Mouse (Mus musculus) liver, embryonic 12.5 days (tissue): Measurements from ENCODE around the gene Gm826. TPM values are rescaled to one million over a fixed set of nuclear protein-coding genes. Genes with fewer than 3 reads are reported as not detected.
A peak's percentile ranks its signal among the peaks of the same experiment; 100 is the strongest.

Experiments used
- ATAC-seq: fragments of 200-750 bp; cut with Nextera tagmentation; 2 replicates; pipeline ENCODE4 v1.8.0; 2017; ENCODE audit warnings: moderate number of reproducible peaks, mild to moderate bottlenecking, moderate library complexity
- H3K27ac ChIP-seq: fragments of 300-500 bp; sonication (generic); 2 replicates; pipeline ENCODE4 v1.5.1; 2016; ENCODE audit warnings: mild to moderate bottlenecking
- H3K27me3 ChIP-seq: fragments of 300-500 bp; sonication (generic); replicated peaks from 2 replicates; pipeline ENCODE4 v1.6.1; 2016; ENCODE audit warnings: mild to moderate bottlenecking, moderate library complexity
- H3K36me3 ChIP-seq: fragments of 300-500 bp; sonication (generic); 2 replicates; pipeline ENCODE4 v1.6.1; 2016; ENCODE audit warnings: mild to moderate bottlenecking, moderate library complexity
- H3K4me1 ChIP-seq: fragments of 300-500 bp; sonication (generic); 2 replicates; pipeline ENCODE4 v1.6.1; 2016
- H3K4me2 ChIP-seq: fragments of 300-500 bp; sonication (generic); 2 replicates; pipeline ENCODE4 v1.6.1; 2016; ENCODE audit warnings: mild to moderate bottlenecking, moderate library complexity
- H3K4me3 ChIP-seq: fragments of 300-500 bp; sonication (generic); 2 replicates; pipeline ENCODE4 v1.5.1; 2016; ENCODE audit warnings: mild to moderate bottlenecking, moderate library complexity
- H3K9ac ChIP-seq: fragments of 300-500 bp; sonication (generic); 2 replicates; pipeline ENCODE4 v1.6.1; 2016; ENCODE audit warnings: mild to moderate bottlenecking, moderate library complexity
- H3K9me3 ChIP-seq: fragments of 300-500 bp; sonication (generic); replicated peaks from 2 replicates; pipeline ENCODE4 v1.6.1; 2016; ENCODE audit warnings: mild to moderate bottlenecking, moderate library complexity
- WGBS: fragments of 180-500 bp; shearing (Covaris S2); methylation state at CpG from one replicate; pipeline ENCODE4 v1.1.7; 2016; ENCODE audit not compliant: insufficient replicate concordance; 5-methylcytosine and 5-hydroxymethylcytosine counted together
- polyA plus RNA-seq: library from polyadenylated mRNA; unstranded; fragments of >200 nt; fragmentation: Nextera tagmentation; extraction: Ambion mirVana; gene quantifications from 2 replicates; pipeline ENCODE4 v1.2.1, GENCODE M21; 2016

The Gm826 gene
- polyA plus RNA-seq, 1 experiment from 2014 or later, result 8.2 TPM

DNA sequence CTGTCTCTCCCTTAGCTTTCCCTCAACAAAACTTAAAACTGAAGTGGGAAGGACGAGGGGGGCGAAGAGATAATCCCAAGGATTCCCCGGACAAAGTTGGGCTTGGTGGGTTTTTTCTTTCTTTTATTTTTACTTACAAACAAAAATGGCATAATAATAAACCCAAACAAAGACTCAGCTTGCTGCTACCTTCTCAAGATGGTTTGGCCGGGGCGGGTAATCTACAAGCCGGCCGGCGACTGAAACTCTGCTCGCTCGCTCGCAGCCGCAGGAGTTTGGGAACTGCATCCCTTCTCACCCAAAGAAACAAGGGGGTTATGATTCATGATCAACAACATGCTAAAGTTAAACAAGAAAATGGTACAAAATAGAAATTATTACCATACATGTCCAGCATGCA is 30.7 kb upstream of the Gm826 start:
- Histone ChIP-seq H3K27ac (no peak overlapping the region), H3K9ac (no peak overlapping the region), H3K4me2 (peak overlapping the region; percentile 75), H3K9me3 (no peaks in the 10 kb centered on the region), H3K36me3 (no peaks in the 10 kb centered on the region), H3K4me1 (peaks cover 20% of the 10 kb centered on the region; the same call in 1 of the 2 replicates), H3K27me3 (peaks cover 99% of the 10 kb centered on the region), H3K4me3 (peak overlapping the region; percentile 52; the same call in 1 of the 2 replicates)
- no peak for ATAC-seq
- 4% methylated on average over 12 of the region's 12 CpGs for WGBS

DNA sequence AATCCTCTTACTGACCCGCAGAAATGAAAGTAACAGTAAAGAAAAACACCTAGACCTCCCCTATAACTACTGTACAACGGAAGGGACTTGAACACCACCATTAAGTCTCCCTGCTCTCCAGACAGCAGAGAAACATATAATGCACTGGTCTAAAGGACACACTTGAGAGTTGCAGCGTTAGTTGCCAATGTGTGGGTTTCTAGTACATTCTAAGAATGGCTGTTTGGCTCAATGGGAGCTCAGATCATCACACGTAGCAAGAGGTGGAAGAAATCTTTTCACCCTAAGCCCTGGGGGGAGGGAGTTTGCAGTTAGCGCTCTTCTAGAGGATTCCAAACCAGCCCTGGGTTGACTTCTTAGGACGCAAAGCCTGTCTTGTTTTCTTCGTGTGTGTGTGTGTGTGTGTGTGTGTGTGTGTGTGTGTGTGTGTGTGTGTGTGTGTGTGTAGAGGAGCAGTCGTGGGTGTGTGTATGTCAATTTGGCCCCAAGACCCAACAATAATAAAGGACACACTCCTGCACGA is 30.2 kb upstream of the Gm826 start:
- H3K4me3 ChIP-seq, result peak overlapping the region; percentile 19
- no peaks in the 10 kb centered on the region for H3K9me3 ChIP-seq
- H3K4me2 ChIP-seq, result no peak overlapping the region; the same call in 1 of the 2 replicates
- peaks cover 20% of the 10 kb centered on the region; the same call in 1 of the 2 replicates for H3K4me1 ChIP-seq
- peaks cover 99% of the 10 kb centered on the region for H3K27me3 ChIP-seq
- no peak overlapping the region for H3K9ac ChIP-seq
- H3K36me3 ChIP-seq, result no peaks in the 10 kb centered on the region
- WGBS, result 3% methylated on average over 9 of the region's 9 CpGs
- ATAC-seq, result no peak
- H3K27ac ChIP-seq, result no peak overlapping the region

DNA sequence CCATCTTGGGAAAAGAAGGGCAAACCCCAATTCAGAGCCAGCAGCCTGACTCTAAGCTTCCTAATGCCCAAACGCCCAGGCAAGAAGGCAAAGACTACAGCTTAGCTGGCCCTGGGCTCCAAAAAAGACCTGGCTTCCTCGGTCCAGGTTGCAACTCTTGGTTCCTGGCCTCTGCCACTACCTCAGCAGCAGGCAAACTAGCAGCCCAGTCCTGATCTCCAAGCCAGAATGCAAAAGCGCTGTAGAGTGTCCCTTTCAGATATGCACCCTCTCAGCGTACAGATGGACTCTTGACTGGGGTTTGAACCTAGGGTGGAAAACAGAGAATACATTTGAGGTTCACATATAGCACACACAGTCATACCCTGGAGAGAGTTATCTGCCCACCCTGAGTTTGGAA is 29.2 kb upstream of the Gm826 start:
- H3K4me1 ChIP-seq, result peaks cover 20% of the 10 kb centered on the region; the same call in 1 of the 2 replicates
- no peak overlapping the region for H3K4me3 ChIP-seq
- peaks cover 99% of the 10 kb centered on the region for H3K27me3 ChIP-seq
- no peak overlapping the region for H3K27ac ChIP-seq
- ATAC-seq, result no peak
- H3K4me2 ChIP-seq, result no peak overlapping the region
- no peaks in the 10 kb centered on the region for H3K9me3 ChIP-seq
- H3K9ac ChIP-seq, result no peak overlapping the region
- no peaks in the 10 kb centered on the region for H3K36me3 ChIP-seq
- 19% methylated on average over 4 of the region's 4 CpGs for WGBS

DNA sequence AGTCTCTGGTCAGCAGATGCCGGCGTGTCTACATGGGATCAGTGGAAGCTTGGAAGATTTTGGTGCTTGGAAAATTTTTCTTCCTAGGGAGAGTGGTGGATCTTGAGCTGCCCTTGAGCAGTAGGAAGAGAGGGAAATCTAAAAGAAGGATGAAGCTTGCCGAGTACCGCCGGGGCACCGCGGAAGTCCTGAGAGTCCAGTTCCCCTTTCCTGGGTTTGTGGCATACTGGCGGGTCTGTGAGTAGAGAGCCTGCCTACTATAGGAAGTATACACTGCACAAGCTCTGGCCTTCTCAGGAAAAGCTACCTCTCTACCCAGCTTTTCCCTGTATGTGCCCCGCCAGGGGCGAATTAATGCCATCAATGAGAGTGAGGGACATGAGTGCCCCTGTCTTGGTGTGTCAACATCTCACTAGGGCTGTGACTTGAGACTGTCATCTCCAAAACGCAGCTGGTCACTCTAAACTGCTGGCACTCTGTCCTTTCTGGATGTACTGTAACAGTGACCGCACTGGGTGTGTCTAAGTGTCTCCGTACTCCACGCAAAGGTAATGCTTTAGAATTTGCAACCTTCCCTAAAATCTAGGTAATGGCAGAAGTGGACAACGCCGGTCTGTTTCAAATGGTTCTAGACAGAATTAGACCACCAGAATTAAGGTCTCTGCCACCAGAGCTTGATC is 27.6 kb upstream of the Gm826 start:
- no peak for ATAC-seq
- Histone ChIP-seq H3K9ac (no peak overlapping the region), H3K4me3 (no peak overlapping the region), H3K36me3 (no peaks in the 10 kb centered on the region), H3K4me1 (peaks cover 10% of the 10 kb centered on the region; the same call in 1 of the 2 replicates), H3K4me2 (peak overlapping the region; percentile 20; the same call in 1 of the 2 replicates), H3K27ac (no peak overlapping the region), H3K27me3 (peaks cover 91% of the 10 kb centered on the region), H3K9me3 (no peaks in the 10 kb centered on the region)
- WGBS, result 7% methylated on average over 16 of the region's 16 CpGs

DNA sequence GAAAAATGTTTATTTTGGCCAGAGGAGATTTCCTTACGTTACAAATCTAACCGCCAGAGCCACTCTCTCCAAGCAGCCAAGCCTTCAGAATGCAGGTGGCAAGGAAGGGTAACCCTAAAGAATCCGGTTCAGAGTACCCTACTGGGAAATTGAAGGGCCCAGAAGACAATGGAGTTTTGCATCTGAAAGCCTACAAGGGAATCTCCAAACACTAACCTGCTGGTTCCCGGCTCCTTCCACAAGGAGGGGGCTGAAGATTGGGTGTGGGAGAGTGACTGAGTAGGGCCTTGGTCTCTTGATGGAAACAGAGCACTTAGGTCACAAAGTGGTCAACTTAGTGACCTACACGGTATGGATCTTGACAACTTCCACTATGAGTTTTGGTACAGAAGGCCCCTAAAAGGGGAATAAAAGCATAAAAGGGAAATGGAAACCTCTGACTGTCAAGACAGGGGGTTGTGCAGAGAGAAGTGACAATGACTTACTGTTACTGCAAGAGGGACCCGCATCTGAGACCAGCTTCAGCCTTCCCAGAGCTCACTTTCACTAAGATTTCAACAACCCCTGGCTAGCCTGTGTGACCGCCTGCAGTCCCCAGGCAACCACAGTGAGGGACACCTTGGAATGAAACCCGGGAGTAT is 26.4 kb upstream of the Gm826 start:
- no peaks in the 10 kb centered on the region for H3K36me3 ChIP-seq
- no peaks in the 10 kb centered on the region for H3K9me3 ChIP-seq
- no peak for ATAC-seq
- no peak overlapping the region for H3K27ac ChIP-seq
- no peaks in the 10 kb centered on the region; the same call in 1 of the 2 replicates for H3K4me1 ChIP-seq
- peaks cover 79% of the 10 kb centered on the region for H3K27me3 ChIP-seq
- H3K9ac ChIP-seq, result no peak overlapping the region
- no peak overlapping the region for H3K4me3 ChIP-seq
- 7% methylated on average over 8 of the region's 8 CpGs for WGBS
- H3K4me2 ChIP-seq, result no peak overlapping the region

DNA sequence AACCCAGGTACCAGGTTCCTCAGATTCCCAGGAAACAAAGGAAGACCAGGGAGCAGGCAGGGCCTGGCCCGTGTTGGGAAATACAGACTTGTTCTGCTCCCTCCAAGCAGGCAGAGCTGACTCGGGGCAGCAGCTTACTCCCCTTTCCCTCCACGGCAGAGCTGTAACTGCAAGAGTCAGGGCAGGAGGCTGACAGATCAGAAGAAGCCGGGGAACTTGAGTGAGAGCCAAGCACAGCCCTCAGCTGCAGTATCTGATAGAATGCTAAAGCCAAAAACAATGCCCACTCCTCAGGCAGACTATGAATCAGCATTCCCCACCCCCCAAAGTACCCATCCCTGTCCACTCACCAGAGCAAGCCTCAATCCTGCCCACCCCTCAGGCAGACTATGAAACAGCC is 24.9 kb upstream of the Gm826 start:
- Histone ChIP-seq H3K4me2 (no peak overlapping the region), H3K36me3 (no peaks in the 10 kb centered on the region), H3K4me3 (no peak overlapping the region), H3K4me1 (no peaks in the 10 kb centered on the region), H3K9me3 (no peaks in the 10 kb centered on the region), H3K9ac (no peak overlapping the region), H3K27me3 (peaks cover 64% of the 10 kb centered on the region), H3K27ac (no peak overlapping the region)
- ATAC-seq, result no peak
- 6% methylated on average over 4 of the region's 4 CpGs for WGBS

DNA sequence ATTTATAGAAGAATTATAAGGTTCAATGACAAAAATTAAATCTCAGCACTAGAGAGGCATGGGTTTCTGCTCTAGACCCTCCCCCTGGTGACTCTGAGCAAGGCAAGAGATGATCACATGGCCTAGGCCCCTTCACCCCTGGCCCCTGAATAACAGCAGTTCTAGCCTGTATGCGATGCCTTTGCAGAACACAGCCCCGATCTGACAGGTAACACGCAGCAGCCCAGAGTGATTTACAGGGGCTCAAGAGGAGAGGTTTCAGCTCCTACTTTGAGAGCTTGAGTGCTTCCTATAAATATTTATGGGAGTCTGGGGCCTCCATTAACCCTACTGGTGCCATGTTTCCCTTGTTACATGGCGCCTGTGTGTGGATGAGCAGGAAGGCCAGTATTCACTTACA is 23.5 kb upstream of the Gm826 start:
- peaks cover 50% of the 10 kb centered on the region for H3K27me3 ChIP-seq
- H3K27ac ChIP-seq, result no peak overlapping the region
- no peaks in the 10 kb centered on the region for H3K36me3 ChIP-seq
- no peak for ATAC-seq
- no peaks in the 10 kb centered on the region for H3K9me3 ChIP-seq
- H3K4me2 ChIP-seq, result no peak overlapping the region
- H3K4me3 ChIP-seq, result no peak overlapping the region
- H3K9ac ChIP-seq, result no peak overlapping the region
- peaks cover 4% of the 10 kb centered on the region; the same call in 1 of the 2 replicates for H3K4me1 ChIP-seq
- 64% methylated on average over 4 of the region's 4 CpGs for WGBS

DNA sequence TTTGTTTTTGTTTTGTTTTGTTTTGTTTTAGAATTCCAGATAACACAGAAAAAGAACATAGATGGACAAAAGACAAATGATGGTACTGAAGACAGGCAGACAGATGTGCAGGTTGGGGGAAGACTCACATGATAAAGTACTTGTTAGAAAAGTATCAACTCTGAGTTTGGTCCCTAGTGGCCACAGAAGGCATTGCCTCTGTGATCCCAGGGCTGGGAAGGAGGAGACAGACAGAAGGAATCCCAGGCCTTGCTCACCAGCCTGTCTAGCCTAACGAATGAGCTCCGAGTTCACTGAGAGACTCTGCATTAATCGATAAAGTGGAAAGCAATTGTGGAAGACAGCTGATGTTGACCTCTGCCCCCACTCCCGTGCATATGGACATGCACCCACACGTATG is 22.2 kb upstream of the Gm826 start:
- Histone ChIP-seq H3K4me1 (peaks cover 6% of the 10 kb centered on the region; the same call in 1 of the 2 replicates), H3K27me3 (peaks cover 37% of the 10 kb centered on the region), H3K9me3 (no peaks in the 10 kb centered on the region), H3K27ac (no peak overlapping the region), H3K9ac (no peak overlapping the region), H3K4me3 (no peak overlapping the region), H3K4me2 (no peak overlapping the region), H3K36me3 (no peaks in the 10 kb centered on the region)
- 54% methylated on average over 5 of the region's 5 CpGs for WGBS
- ATAC-seq, result no peak

DNA sequence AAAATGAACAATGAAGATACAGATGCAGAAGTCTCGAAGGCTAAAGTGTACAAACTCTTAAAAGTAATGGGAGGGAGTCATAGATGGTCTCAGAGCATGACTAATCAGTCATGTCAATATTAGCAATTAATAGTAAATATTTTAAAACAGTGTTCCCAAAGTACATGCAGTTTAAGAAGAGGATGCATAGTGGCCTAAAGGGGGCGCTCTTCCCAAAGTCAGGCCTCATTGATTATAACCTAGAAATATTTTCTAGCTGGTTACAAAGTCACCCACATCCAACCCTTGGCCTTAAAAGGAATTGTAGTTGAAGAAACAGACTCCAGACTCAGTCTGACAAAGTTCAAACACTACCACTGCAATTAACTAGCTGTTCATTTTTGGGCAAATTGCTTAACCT is 20.4 kb upstream of the Gm826 start:
- ATAC-seq, result no peak
- no peak overlapping the region for H3K9ac ChIP-seq
- WGBS, result 30% methylated on average over 2 of the region's 2 CpGs
- peaks cover 19% of the 10 kb centered on the region for H3K27me3 ChIP-seq
- peaks cover 7% of the 10 kb centered on the region; the same call in 1 of the 2 replicates for H3K4me1 ChIP-seq
- no peaks in the 10 kb centered on the region for H3K9me3 ChIP-seq
- no peak overlapping the region for H3K4me3 ChIP-seq
- H3K4me2 ChIP-seq, result no peak overlapping the region
- no peaks in the 10 kb centered on the region for H3K36me3 ChIP-seq
- H3K27ac ChIP-seq, result no peak overlapping the region

DNA sequence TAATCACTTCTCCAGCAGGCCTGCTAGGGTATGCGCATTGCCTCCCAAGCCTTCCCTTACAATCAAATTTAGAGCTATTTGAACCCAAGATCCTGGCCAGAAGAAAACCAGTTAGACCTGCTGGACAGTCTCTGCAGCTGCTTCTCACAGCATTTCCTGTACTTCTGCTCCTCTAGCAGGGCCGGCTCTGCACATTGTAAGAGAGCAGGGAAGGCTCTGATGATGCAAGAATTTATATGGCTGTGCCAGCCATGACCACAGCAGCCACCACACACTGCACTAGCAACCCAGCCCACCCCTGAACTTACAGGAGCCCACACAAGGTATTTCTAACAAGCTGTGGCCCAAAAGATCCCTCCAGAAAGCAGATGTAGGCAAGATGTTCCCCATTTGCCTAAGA is 19.6 kb upstream of the Gm826 start:
- Histone ChIP-seq H3K9me3 (no peaks in the 10 kb centered on the region), H3K4me1 (peaks cover 8% of the 10 kb centered on the region), H3K4me3 (no peak overlapping the region), H3K36me3 (no peaks in the 10 kb centered on the region), H3K27me3 (peaks cover 12% of the 10 kb centered on the region), H3K27ac (no peak overlapping the region), H3K4me2 (no peak overlapping the region), H3K9ac (no peak overlapping the region)
- WGBS, result 29% methylated on average over 2 of the region's 2 CpGs
- ATAC-seq, result no peak

DNA sequence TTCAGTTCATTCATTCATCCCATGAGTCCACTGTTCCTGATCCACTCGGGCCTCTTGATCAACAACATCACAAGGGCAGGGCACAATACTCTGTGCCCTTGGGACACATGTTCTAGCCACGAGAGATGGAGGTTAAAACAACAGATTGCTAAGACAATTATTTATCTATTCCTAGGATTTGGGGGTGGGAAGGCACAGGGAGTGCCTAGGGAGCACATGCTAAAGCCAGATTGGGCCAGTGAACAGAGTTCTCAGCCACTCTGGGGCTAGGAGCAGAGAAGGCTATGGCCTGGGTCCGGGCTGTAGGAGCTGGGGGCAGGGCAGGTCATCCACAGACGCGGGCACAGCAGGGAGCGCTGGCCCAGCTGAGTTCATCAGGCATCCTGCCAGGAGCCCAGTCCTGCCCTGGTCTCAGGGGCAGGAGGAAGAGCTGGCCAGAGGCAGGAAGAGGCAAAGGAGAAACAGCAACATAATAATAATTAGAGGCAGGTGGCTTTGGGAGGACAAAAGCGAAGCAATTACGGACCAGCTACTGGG is 17.1 kb upstream of the Gm826 start:
- Histone ChIP-seq H3K27ac (no peak overlapping the region), H3K4me3 (no peak overlapping the region), H3K27me3 (no peaks in the 10 kb centered on the region), H3K4me1 (peaks cover 9% of the 10 kb centered on the region), H3K4me2 (no peak overlapping the region), H3K9me3 (no peaks in the 10 kb centered on the region), H3K36me3 (no peaks in the 10 kb centered on the region), H3K9ac (no peak overlapping the region)
- 0 out of 2 replicates have a peak, but pooled peaks have one; percentile 10 for ATAC-seq
- 39% methylated on average over 8 of the region's 8 CpGs for WGBS

DNA sequence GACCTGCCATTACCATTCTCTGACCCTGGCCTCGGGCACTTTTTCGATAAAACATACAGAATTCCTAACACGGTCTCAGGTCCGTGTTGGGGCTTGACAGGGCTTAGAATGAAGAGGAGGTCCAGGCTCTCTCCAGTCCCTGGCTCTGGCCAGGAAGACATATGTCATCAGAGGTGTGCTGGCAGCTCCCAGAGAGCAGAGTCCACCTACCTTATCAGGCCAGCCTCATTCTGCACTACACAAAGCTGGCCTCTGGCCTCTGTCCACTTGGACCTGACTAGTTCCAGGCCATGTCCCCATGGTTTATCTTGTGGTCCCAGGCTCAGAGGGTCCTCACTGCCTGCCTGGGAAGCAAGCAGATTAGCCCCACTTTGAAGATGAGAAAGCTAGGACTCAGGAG is 15.6 kb upstream of the Gm826 start:
- Histone ChIP-seq H3K4me1 (peaks cover 9% of the 10 kb centered on the region), H3K36me3 (no peaks in the 10 kb centered on the region), H3K27ac (peak overlapping the region; percentile 64), H3K9me3 (no peaks in the 10 kb centered on the region), H3K4me2 (no peak overlapping the region), H3K27me3 (no peaks in the 10 kb centered on the region), H3K9ac (no peak overlapping the region), H3K4me3 (no peak overlapping the region)
- ATAC-seq, result peak; percentile 80
- 62% methylated on average over 4 of the region's 4 CpGs for WGBS
